Mouse (Mus musculus) spleen, adult 2 months (tissue): Measurements from ENCODE around the gene Hdhd3.

Source experiments
- CTCF ChIP-seq: fragments of 200-500 bp; IDR thresholded peaks from 2 replicates; pipeline ENCODE4 v1.5.1; 2011; ENCODE audit warnings: mild to moderate bottlenecking, inconsistent platforms; ENCODE audit not compliant: insufficient read depth, insufficient read length, insufficient replicate concordance; ENCODE audit errors: extremely low read depth
- POLR2A ChIP-seq: fragments of 200-500 bp; IDR thresholded peaks from 2 replicates; pipeline ENCODE4 v1.6.1; 2011; ENCODE audit warnings: low read depth, low read length, inconsistent platforms

GRCm38 (mm10) chr4:62492682-62493081 is 10.6 kb downstream of the Hdhd3 start:
- no peak for TF ChIP-seq CTCF
- no peak for TF ChIP-seq POLR2A
